Mouse (Mus musculus) layer of hippocampus, adult 2 months (tissue): ENCODE measurements at regions not wholly inside any gene's neighbourhood (a gene's known extent, or its start where the extent isn't known, plus 50 kb on each side); places are given as distances from the start of the nearest gene placed in this dataset.
A peak's percentile ranks its signal among the peaks of the same experiment; 100 is the strongest.
"Not testable (repeated sequence)": the region's sequence is repeated elsewhere in the genome, so short reads cannot be mapped to it uniquely, and the experiment has no call there.

ENCODE experiments used
- DNase-seq, 2 experiments: peaks; one replicate each; pipeline ENCODE4 v3.0.0; 2022; ENCODE audit warnings: low spot score in 2 of 2
- H3K27ac ChIP-seq: fragments of 200-600 bp; 2 replicates; pipeline ENCODE4 v1.8.1; 2022
- H3K4me3 ChIP-seq: fragments of 200-600 bp; 2 replicates; pipeline ENCODE4 v1.8.1; 2022; ENCODE audit warnings: mild to moderate bottlenecking
- CTCF ChIP-seq: fragments of 200-600 bp; conservative IDR thresholded peaks from 2 replicates; pipeline ENCODE4 v1.8.1; 2022; ENCODE audit warnings: antibody characterized with exemption, mild to moderate bottlenecking, moderate library complexity

DNA sequence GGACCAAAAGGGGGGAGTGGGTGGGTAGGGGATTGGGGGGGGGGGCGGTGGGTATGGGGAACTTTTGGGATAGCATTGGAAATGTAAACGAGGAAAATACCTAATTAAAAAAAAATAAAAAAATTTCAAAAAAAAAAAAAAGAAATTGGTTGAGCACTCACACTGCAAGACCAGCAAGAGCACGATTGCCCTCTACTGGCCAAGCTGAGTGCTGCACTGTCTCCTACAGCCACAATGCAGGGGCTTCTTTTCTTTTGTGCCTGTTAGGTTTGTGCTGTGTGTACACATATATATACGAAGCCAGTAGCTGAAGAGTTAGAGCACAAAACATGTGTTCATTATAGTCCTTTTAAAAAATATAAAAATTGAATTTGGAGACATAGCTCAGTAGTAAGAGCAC lies 55.6 kb downstream of the Mup20 start:
- peak; percentile 78 for TF ChIP-seq CTCF
- Histone ChIP-seq H3K4me3 (no peak overlapping the region), H3K27ac (no peak overlapping the region)
- peak; percentile 7 to 24 for DNase-seq

- not testable (repeated sequence) for DNase-seq, H3K27ac ChIP-seq, H3K4me3 ChIP-seq
Measured at GRCm38 (mm10) chr4:61989941-61990340, 64.0 kb downstream of the Mup20 start.

DNA sequence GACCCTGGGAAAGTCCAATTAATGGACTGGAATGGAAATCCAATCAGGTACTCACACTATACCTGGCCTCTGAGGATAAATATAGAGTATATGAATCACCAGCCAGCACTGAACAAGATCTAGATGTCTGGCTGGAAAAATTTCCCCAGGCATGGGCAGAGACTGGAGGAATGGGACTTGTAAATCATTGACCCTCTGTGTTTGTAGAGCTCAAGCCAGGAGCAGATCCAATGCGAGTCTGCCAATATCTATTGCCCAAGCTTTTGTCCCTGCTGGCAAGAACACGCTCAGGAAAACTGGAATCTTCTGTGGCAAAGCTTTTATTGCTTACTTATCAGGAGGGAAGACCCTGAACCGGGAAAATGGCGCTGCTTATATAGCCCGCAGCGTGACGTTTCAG lies 77.8 kb downstream of the Mup20 start:
- no peak for TF ChIP-seq CTCF
- Histone ChIP-seq H3K27ac (no peak overlapping the region), H3K4me3 (no peak overlapping the region)
- DNase-seq, result no peak

DNA sequence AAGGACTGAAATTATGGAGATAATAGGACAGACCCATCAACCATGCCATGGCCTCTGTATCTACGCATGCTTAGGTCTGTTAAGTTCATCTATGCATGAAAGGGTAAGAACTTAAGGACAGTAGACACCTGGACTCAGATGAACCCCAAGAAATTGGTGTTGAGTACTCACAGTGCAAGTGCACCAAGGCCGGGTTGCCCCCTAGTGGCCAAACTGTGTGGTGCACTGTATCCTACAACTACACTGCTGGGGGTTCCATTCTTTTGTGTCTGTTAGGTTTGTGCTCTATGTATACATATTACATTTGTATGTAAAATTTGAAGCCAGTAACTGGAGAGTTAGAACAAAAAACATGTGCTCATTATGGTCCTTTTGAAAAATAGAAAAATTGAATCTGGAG lies 80.7 kb downstream of the Mup20 start:
- TF ChIP-seq CTCF, result peak; percentile 82
- DNase-seq, result peak in 1 of 2 experiments; percentile 14

DNA sequence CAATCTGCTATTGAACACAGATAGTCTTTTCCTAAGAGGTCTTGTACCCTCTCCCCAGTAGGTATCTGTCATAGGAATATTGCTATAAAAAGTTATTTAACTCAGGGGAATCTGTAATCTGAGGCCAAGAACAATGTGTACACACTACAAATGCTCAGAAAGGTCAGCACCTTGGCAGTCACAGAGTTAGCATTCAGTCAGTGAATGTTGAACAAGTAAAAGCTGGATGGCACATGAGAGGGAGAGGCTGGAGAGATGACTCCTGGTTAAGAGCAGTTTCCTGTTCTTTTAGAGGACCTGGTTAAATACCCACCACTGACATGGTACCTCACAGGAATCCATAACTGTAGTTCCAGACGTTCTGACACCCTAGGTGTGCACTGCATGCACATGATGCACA lies 84.3 kb downstream of the Mup20 start:
- Histone ChIP-seq H3K4me3 (no peak overlapping the region), H3K27ac (no peak overlapping the region)
- TF ChIP-seq CTCF, result no peak
- DNase-seq, result no peak

More for the DNA sequence above, 80.7 kb downstream of the Mup20 start:
- Histone ChIP-seq H3K4me3 (no peak overlapping the region), H3K27ac (no peak overlapping the region)

- not testable (repeated sequence) for H3K27ac ChIP-seq, DNase-seq, H3K4me3 ChIP-seq
Measured at GRCm38 (mm10) chr4:61967674-61968073, 86.3 kb downstream of the Mup20 start.

GRCm38 (mm10) chr4:61962315-61962714 lies 91.6 kb downstream of the Mup20 start:
- Histone ChIP-seq H3K27ac (no peak overlapping the region), H3K4me3 (no peak overlapping the region)
- TF ChIP-seq CTCF, result no peak
- DNase-seq, result no peak
